Mouse (Mus musculus): ENCODE data around the gene Hoxa7. TPM values are rescaled to one million over a fixed set of nuclear protein-coding genes. Genes with fewer than 3 reads are reported as not detected.

Hoxa7 gene
- total RNA-seq, 1 experiment = 0.89 TPM

DNA sequence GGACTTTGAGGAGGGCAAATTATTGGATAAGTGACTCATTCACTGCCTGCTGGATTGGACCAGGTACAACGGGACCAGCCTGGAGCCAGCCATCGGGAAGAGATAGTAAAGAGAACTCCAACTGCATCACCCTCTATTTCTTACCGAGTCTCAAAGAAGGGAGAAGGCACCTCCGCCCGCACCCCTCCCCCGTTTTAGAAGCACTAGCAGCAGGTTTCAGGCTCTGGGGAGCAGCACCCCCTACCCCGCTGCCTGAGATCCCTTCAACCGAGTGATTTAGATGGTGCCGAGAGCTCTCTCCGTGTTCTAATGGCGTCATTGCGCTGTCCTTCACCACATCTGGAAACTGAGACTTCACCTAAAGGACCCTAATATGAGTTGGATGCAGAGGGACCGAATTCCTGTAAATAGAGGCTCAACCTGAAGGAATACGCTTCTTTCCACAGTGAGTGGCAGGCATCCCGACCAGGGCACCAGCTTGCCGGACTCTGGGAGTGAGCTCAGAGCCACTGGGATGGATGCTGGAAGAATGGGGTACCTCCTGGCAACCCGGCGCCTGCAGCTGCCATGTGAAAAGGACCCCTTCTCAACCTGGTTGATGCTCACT, 43.8 kb upstream of the Hoxa7 start:
- Histone ChIP-seq H3K27ac (ENCODE audit: insufficient read depth, low read depth, low read length, poor library complexity, severe bottlenecking) (no peak overlapping the region), H3K4me1 (ENCODE audit: control insufficient read depth in 2 of 2, insufficient read depth in 2 of 2, low read length in 2 of 2, poor library complexity in 1 of 2) (no peaks in the 10 kb centered on the region), H3K9me3 (ENCODE audit: control insufficient read depth, insufficient read depth, low read depth, low read length) (no peaks in the 10 kb centered on the region), H3K9ac (ENCODE audit: insufficient read depth, low read depth, low read length, poor library complexity, severe bottlenecking) (no peak overlapping the region), H3K4me3 (ENCODE audit: insufficient read depth in 1 of 2, low read depth in 1 of 2, low read length in 2 of 2, poor library complexity in 1 of 2, severe bottlenecking in 1 of 2) (no peak overlapping the region), H3K36me3 (ENCODE audit: control insufficient read depth, insufficient read depth, low read length, poor library complexity, severe bottlenecking) (no peaks in the 10 kb centered on the region)
- in situ Hi-C loops (cut with MboI; ENCODE audit: low sequenced_read_pairs in 2 of 2, unreplicated experiment in 2 of 2) = loop anchor here in 1 of 2 experiments (5.0 to 25.0 kb wide), 2 partner anchors 47 to 1022 kb away; partner anchors contain the start of genes Creb5 and Evx1
- no peak for DNase-seq (ENCODE audit: low read depth, low spot score)
- TF ChIP-seq MAFK (IDR thresholded peaks at IDR 0.05; ENCODE audit: insufficient read depth, low read depth, low read length) (no peak), CHD2 (IDR thresholded peaks at IDR 0.05; ENCODE audit: low read depth, low read length) (no peak), ZNF384 (IDR thresholded peaks at IDR 0.05; ENCODE audit: low read depth, low read length) (no peak), ZC3H11A (IDR thresholded peaks at IDR 0.05; ENCODE audit: borderline replicate concordance, low read depth, low read length) (no peak), HCFC1 (IDR thresholded peaks at IDR 0.05; ENCODE audit: borderline replicate concordance, insufficient read depth, low read length) (no peak)

DNA sequence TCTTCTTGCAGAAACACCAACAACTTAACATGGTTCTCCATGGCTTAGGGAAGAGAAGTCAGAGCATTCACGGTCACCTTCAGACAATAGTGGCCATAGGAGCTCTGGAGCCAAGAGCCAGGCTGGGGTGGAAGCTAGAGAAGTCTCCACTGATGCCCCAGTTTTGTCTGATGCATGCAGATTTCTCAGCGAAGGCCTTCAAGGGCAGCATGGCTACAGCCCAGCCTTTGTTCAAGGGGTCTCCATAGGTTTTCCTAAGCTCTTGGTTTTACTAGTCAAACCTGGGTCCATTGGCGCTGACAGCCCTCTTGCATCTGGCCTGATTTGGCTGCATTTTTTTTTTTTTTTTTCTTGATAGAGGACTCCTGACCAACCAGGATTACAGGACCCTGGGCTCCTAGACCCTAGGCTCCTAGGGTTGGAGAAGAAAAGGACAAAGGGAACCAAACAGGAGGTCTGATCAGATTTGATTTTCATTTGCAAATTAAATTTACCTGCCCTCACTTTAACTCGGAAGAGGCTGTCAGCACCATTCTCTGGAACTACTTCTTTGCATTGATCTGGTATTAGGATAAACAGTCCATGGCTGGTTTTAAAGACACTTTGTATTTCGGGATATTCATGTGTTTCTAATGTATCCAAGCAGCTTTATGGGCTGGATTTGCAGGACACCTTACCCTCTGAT, 42.6 kb upstream of the Hoxa7 start:
- H3K9ac ChIP-seq (ENCODE audit: insufficient read depth, low read depth, low read length, poor library complexity, severe bottlenecking) = no peak overlapping the region
- 0 out of 4 replicates have a peak, but pooled peaks cover 0 to 2% of the 10 kb centered on the region in 2 experiments for H3K4me1 ChIP-seq (ENCODE audit: control insufficient read depth in 2 of 2, insufficient read depth in 2 of 2, low read length in 2 of 2, poor library complexity in 1 of 2)
- in situ Hi-C loops (cut with MboI; ENCODE audit: low sequenced_read_pairs in 2 of 2, unreplicated experiment in 2 of 2) = loop anchor here in 1 of 2 experiments (25.0 kb wide), 1 partner anchor 1023 kb away; the partner anchor contains the start of gene Creb5
- H3K27ac ChIP-seq (ENCODE audit: insufficient read depth, low read depth, low read length, poor library complexity, severe bottlenecking) = no peak overlapping the region
- DNase-seq (ENCODE audit: low read depth, low spot score) = no peak
- H3K36me3 ChIP-seq (ENCODE audit: control insufficient read depth, insufficient read depth, low read length, poor library complexity, severe bottlenecking) = no peaks in the 10 kb centered on the region
- no peaks in the 10 kb centered on the region for H3K9me3 ChIP-seq (ENCODE audit: control insufficient read depth, insufficient read depth, low read depth, low read length)
- no peak for TF ChIP-seq MAFK (IDR thresholded peaks at IDR 0.05; ENCODE audit: insufficient read depth, low read depth, low read length)
- TF ChIP-seq CHD2 (IDR thresholded peaks at IDR 0.05; ENCODE audit: low read depth, low read length) = no peak
- no peak for TF ChIP-seq ZC3H11A (IDR thresholded peaks at IDR 0.05; ENCODE audit: borderline replicate concordance, low read depth, low read length)
- TF ChIP-seq ZNF384 (IDR thresholded peaks at IDR 0.05; ENCODE audit: low read depth, low read length) = no peak
- TF ChIP-seq HCFC1 (IDR thresholded peaks at IDR 0.05; ENCODE audit: borderline replicate concordance, insufficient read depth, low read length) = no peak
- H3K4me3 ChIP-seq (ENCODE audit: insufficient read depth in 1 of 2, low read depth in 1 of 2, low read length in 2 of 2, poor library complexity in 1 of 2, severe bottlenecking in 1 of 2) = no peak overlapping the region

DNA sequence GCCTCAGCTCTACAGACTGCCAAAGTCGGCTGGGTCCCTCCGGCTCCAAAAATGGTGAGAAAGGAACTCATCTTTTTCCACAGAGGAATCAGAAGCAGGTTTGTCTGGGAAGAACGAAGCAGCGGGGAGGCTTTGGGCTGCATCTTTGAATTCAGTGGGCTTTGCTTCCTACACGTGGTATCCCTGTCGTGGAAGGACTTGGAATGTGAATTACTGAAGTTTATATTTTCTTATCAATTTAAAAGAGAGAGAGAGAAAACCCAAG, 41.6 kb upstream of the Hoxa7 start:
- no peak overlapping the region for H3K4me3 ChIP-seq (ENCODE audit: insufficient read depth in 1 of 2, low read depth in 1 of 2, low read length in 2 of 2, poor library complexity in 1 of 2, severe bottlenecking in 1 of 2)
- H3K36me3 ChIP-seq (ENCODE audit: control insufficient read depth, insufficient read depth, low read length, poor library complexity, severe bottlenecking) = no peaks in the 10 kb centered on the region
- no peaks in the 10 kb centered on the region for H3K9me3 ChIP-seq (ENCODE audit: control insufficient read depth, insufficient read depth, low read depth, low read length)
- in situ Hi-C loops (cut with MboI; ENCODE audit: low sequenced_read_pairs in 2 of 2, unreplicated experiment in 2 of 2) = loop anchor here in 1 of 2 experiments (25.0 kb wide), 1 partner anchor 1024 kb away; the partner anchor contains the start of gene Creb5
- no peak for TF ChIP-seq CHD2 (IDR thresholded peaks at IDR 0.05; ENCODE audit: low read depth, low read length)
- no peak for TF ChIP-seq ZC3H11A (IDR thresholded peaks at IDR 0.05; ENCODE audit: borderline replicate concordance, low read depth, low read length)
- TF ChIP-seq ZNF384 (IDR thresholded peaks at IDR 0.05; ENCODE audit: low read depth, low read length) = no peak
- TF ChIP-seq MAFK (IDR thresholded peaks at IDR 0.05; ENCODE audit: insufficient read depth, low read depth, low read length) = no peak
- no peak for DNase-seq (ENCODE audit: low read depth, low spot score)
- H3K9ac ChIP-seq (ENCODE audit: insufficient read depth, low read depth, low read length, poor library complexity, severe bottlenecking) = no peak overlapping the region
- no peak overlapping the region for H3K27ac ChIP-seq (ENCODE audit: insufficient read depth, low read depth, low read length, poor library complexity, severe bottlenecking)
- 0 out of 4 replicates have a peak, but pooled peaks cover 0 to 2% of the 10 kb centered on the region in 2 experiments for H3K4me1 ChIP-seq (ENCODE audit: control insufficient read depth in 2 of 2, insufficient read depth in 2 of 2, low read length in 2 of 2, poor library complexity in 1 of 2)

DNA sequence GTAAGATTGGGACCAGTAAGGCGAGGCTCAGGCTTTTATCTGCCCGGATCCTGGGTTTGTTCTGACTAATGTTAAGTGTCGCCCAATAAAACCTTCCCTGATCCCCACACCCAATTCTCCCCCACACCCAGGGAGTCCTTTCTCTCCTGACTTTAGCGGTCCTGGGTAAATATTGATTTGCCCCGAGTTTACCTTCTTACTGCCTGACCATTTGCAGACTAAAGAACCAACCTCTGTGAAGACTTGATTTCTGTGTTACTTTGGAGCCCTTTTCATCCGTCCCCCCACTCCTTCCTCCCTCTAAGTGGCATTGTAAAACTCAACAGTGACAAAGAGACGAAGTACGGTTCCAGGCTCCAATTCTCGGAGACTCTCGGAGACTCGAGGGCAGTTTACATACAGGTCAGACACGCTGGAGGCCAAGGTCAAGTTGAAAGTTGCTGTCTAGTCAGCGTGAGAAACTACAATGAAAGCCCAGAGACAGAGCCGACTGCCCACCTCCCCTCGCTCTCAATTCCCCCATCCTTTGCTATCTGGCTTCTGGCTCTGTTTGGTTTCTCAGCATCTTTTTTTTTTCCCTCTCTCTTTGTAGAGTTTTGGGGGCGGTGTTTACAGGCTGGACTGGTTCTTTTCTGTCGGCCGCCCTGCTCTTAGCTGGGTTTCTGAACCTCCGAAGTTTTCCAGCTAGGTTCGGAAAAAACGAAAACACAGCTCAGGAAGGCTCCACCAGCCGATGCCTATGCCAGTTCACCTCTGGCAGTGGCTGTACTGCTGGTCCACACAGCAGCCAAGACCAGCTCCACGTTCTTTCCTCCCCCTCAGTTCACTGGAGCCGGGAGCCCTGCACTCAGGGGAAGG, 41.0 kb upstream of the Hoxa7 start:
- TF ChIP-seq ZNF384 (IDR thresholded peaks at IDR 0.05; ENCODE audit: low read depth, low read length) (no peak), HCFC1 (IDR thresholded peaks at IDR 0.05; ENCODE audit: borderline replicate concordance, insufficient read depth, low read length) (no peak), MAFK (IDR thresholded peaks at IDR 0.05; ENCODE audit: insufficient read depth, low read depth, low read length) (no peak), CHD2 (IDR thresholded peaks at IDR 0.05; ENCODE audit: low read depth, low read length) (no peak), ZC3H11A (IDR thresholded peaks at IDR 0.05; ENCODE audit: borderline replicate concordance, low read depth, low read length) (no peak)
- Histone ChIP-seq H3K36me3 (ENCODE audit: control insufficient read depth, insufficient read depth, low read length, poor library complexity, severe bottlenecking) (no peaks in the 10 kb centered on the region), H3K4me1 (ENCODE audit: control insufficient read depth in 2 of 2, insufficient read depth in 2 of 2, low read length in 2 of 2, poor library complexity in 1 of 2) (0 out of 4 replicates have a peak, but pooled peaks cover 0 to 2% of the 10 kb centered on the region in 2 experiments), H3K4me3 (ENCODE audit: insufficient read depth in 1 of 2, low read depth in 1 of 2, low read length in 2 of 2, poor library complexity in 1 of 2, severe bottlenecking in 1 of 2) (no peak overlapping the region), H3K9me3 (ENCODE audit: control insufficient read depth, insufficient read depth, low read depth, low read length) (no peaks in the 10 kb centered on the region), H3K27ac (ENCODE audit: insufficient read depth, low read depth, low read length, poor library complexity, severe bottlenecking) (no peak overlapping the region), H3K9ac (ENCODE audit: insufficient read depth, low read depth, low read length, poor library complexity, severe bottlenecking) (no peak overlapping the region)
- DNase-seq (ENCODE audit: low read depth, low spot score) = no peak
- in situ Hi-C loops (cut with MboI; ENCODE audit: low sequenced_read_pairs in 2 of 2, unreplicated experiment in 2 of 2) = loop anchor here in 1 of 2 experiments (25.0 kb wide), 1 partner anchor 1025 kb away; the partner anchor contains the start of gene Creb5

Measured in ES-E14 (cell line).